Mouse (Mus musculus): Measurements from ENCODE around the gene Hsbp1. TPM values are rescaled to one million over a fixed set of nuclear protein-coding genes. Genes with fewer than 3 reads are reported as not detected.

Gene Hsbp1
- polyA plus RNA-seq, 1 experiment = 238 TPM

DNA sequence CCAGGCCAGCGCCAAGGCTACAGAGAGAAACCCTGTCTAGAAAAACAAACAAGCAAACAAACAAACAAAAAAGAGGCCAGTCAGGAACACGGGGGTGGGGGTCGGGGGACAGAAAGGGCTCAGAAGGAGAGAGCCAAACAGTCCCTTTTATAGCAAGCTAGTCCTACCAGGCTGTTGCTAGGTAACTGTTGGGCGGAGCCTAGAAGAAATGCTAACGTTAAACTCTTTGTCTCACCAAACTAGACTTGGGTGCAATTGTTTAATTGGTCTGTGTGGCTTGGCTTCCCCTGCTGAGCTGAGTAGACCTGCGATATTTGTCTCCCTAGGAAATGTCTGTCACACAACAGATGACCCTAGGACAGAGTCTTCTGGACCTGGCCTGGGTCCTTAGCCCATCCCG lies 34.2 kb downstream of the Hsbp1 start:
- H3ac ChIP-seq (ENCODE audit: control insufficient read depth, insufficient read length) = no peak overlapping the region
- no peak overlapping the region for H3K4me3 ChIP-seq
- TF ChIP-seq CEBPB (IDR thresholded peaks at IDR 0.05; ENCODE audit: insufficient read depth, poor library complexity, severe bottlenecking) = no peak
- TF ChIP-seq SRF (IDR thresholded peaks at IDR 0.05; ENCODE audit: control insufficient read depth, insufficient read length, low read depth) = no peak
- no peak for TF ChIP-seq MYOG (IDR thresholded peaks at IDR 0.05; ENCODE audit: control insufficient read depth in 1 of 3, insufficient read depth in 1 of 3, insufficient read length in 2 of 3, low read depth in 2 of 3)
- no peak for TF ChIP-seq E2F4 (IDR thresholded peaks at IDR 0.05; ENCODE audit: insufficient read depth)
- TF ChIP-seq TCF12 (IDR thresholded peaks at IDR 0.05; ENCODE audit: insufficient read depth, poor library complexity, severe bottlenecking) = no peak
- no peaks in the 10 kb centered on the region for H3K79me2 ChIP-seq (ENCODE audit: control insufficient read depth, insufficient read depth)
- no peak overlapping the region for H3K4me2 ChIP-seq (ENCODE audit: low read depth)
- H3K36me3 ChIP-seq (ENCODE audit: control insufficient read depth, insufficient read depth) = no peaks in the 10 kb centered on the region
- H3K27me3 ChIP-seq (ENCODE audit: control insufficient read depth, insufficient read depth, insufficient read length) = peaks cover 14% of the 10 kb centered on the region

DNA sequence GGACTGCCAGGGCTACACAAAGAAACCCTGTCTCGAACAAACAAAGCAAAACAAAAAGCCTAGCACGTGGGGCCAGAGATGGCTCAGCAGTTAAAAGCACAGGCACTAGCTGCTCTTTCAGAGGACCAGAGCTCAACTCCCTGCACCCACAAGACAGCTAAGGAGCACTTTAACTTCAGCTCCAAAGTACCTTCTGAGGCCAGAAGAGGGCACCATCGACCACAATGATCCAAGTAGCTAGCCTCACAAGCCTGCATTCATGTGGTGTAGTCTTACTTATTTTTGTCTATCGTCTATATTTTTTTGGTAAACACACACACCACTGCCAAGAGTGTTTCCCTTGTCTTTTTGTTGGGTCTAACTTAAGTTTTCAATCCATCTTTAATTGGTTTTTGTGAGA lies 36.3 kb downstream of the Hsbp1 start:
- no peak overlapping the region for H3K4me3 ChIP-seq
- H3K27me3 ChIP-seq (ENCODE audit: control insufficient read depth, insufficient read depth, insufficient read length) = peaks cover 17% of the 10 kb centered on the region
- H3ac ChIP-seq (ENCODE audit: control insufficient read depth, insufficient read length) = no peak overlapping the region
- H3K79me2 ChIP-seq (ENCODE audit: control insufficient read depth, insufficient read depth) = no peaks in the 10 kb centered on the region
- H3K4me2 ChIP-seq (ENCODE audit: low read depth) = no peak overlapping the region
- no peak for TF ChIP-seq MYOG (IDR thresholded peaks at IDR 0.05; ENCODE audit: control insufficient read depth in 1 of 3, insufficient read depth in 1 of 3, insufficient read length in 2 of 3, low read depth in 2 of 3)
- no peak for TF ChIP-seq CEBPB (IDR thresholded peaks at IDR 0.05; ENCODE audit: insufficient read depth, poor library complexity, severe bottlenecking)
- no peak for TF ChIP-seq MAX (IDR thresholded peaks at IDR 0.05; ENCODE audit: low read depth)
- TF ChIP-seq SRF (IDR thresholded peaks at IDR 0.05; ENCODE audit: control insufficient read depth, insufficient read length, low read depth) = no peak
- TF ChIP-seq POLR2A (IDR thresholded peaks at IDR 0.05; ENCODE audit: insufficient read length, low read depth) = no peak
- no peak for TF ChIP-seq USF1 (IDR thresholded peaks at IDR 0.05; ENCODE audit: low read depth)
- no peak for TF ChIP-seq REST (IDR thresholded peaks at IDR 0.05; ENCODE audit: insufficient read depth, insufficient read length)
- TF ChIP-seq TCF3 (IDR thresholded peaks at IDR 0.05; ENCODE audit: insufficient read length, low read depth) = no peak
- no peak for TF ChIP-seq MYOD1 (IDR thresholded peaks at IDR 0.05; ENCODE audit: control insufficient read depth in 1 of 3, insufficient read length in 2 of 3, low read depth in 2 of 3)
- TF ChIP-seq TCF12 (IDR thresholded peaks at IDR 0.05; ENCODE audit: insufficient read depth, poor library complexity, severe bottlenecking) = no peak
- TF ChIP-seq E2F4 (IDR thresholded peaks at IDR 0.05; ENCODE audit: insufficient read depth) = no peak
- TF ChIP-seq POLR2AphosphoS2 (IDR thresholded peaks at IDR 0.05; ENCODE audit: insufficient read length, low read depth) = no peak
- no peaks in the 10 kb centered on the region for H3K36me3 ChIP-seq (ENCODE audit: control insufficient read depth, insufficient read depth)

DNA sequence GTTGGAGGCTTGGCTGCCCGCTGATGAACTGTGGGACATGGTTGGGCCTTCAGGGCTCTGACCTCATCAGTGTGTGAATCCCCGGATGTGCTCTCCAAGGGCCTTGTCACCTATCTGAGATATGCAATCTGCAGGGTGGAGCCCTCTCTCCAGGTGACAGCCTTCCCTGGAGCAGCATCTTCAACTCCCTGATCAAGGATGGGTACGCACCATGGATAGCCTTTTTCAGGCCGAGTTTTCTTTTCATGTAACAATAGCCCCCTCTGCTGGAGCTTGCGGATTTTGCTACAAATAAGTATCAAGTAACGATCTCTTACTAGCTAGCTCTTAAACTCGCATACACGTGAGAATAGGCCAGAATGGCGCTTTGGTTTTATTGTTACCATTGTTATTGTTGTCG lies 40.2 kb downstream of the Hsbp1 start:
- TF ChIP-seq POLR2AphosphoS2 (IDR thresholded peaks at IDR 0.05; ENCODE audit: insufficient read length, low read depth) (no peak), CEBPB (IDR thresholded peaks at IDR 0.05; ENCODE audit: insufficient read depth, poor library complexity, severe bottlenecking) (no peak), MYOD1 (IDR thresholded peaks at IDR 0.05; ENCODE audit: control insufficient read depth in 1 of 3, insufficient read length in 2 of 3, low read depth in 2 of 3) (no peak), E2F4 (IDR thresholded peaks at IDR 0.05; ENCODE audit: insufficient read depth) (no peak), MAX (IDR thresholded peaks at IDR 0.05; ENCODE audit: low read depth) (no peak), POLR2A (IDR thresholded peaks at IDR 0.05; ENCODE audit: insufficient read length, low read depth) (no peak), TCF12 (IDR thresholded peaks at IDR 0.05; ENCODE audit: insufficient read depth, poor library complexity, severe bottlenecking) (no peak)
- no peak overlapping the region for H3K4me3 ChIP-seq
- H3K27me3 ChIP-seq (ENCODE audit: control insufficient read depth, insufficient read depth, insufficient read length) = peaks cover 32% of the 10 kb centered on the region
- no peak overlapping the region for H3ac ChIP-seq (ENCODE audit: control insufficient read depth, insufficient read length)
- H3K36me3 ChIP-seq (ENCODE audit: control insufficient read depth, insufficient read depth) = no peaks in the 10 kb centered on the region
- H3K4me2 ChIP-seq (ENCODE audit: low read depth) = no peak overlapping the region
- H3K79me2 ChIP-seq (ENCODE audit: control insufficient read depth, insufficient read depth) = no peaks in the 10 kb centered on the region

DNA sequence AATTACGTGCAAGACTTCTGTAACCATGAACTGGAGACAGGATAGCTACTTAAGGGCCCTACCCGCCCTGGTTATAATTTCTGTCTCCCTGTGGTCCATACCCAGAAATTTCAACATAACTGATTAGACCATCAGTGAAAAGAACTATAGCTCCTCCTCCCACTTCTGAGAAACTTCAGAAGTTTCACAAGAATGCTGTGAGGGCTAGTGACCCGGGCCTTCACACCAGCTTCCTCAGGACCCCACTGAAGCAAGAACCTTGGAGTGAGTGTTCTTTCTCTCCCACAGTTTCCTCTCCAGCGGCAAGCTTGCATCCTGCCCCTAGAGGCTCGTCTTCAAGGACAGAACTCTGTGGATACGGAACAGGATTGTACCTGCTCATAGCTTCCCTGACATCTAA lies 41.6 kb downstream of the Hsbp1 start:
- H3K4me3 ChIP-seq = no peak overlapping the region
- peaks cover 32% of the 10 kb centered on the region for H3K27me3 ChIP-seq (ENCODE audit: control insufficient read depth, insufficient read depth, insufficient read length)
- no peak overlapping the region for H3ac ChIP-seq (ENCODE audit: control insufficient read depth, insufficient read length)
- no peaks in the 10 kb centered on the region for H3K79me2 ChIP-seq (ENCODE audit: control insufficient read depth, insufficient read depth)
- H3K36me3 ChIP-seq (ENCODE audit: control insufficient read depth, insufficient read depth) = no peaks in the 10 kb centered on the region
- H3K4me2 ChIP-seq (ENCODE audit: low read depth) = no peak overlapping the region
- TF ChIP-seq E2F4 (IDR thresholded peaks at IDR 0.05; ENCODE audit: insufficient read depth) = no peak
- no peak for TF ChIP-seq POLR2A (IDR thresholded peaks at IDR 0.05; ENCODE audit: insufficient read length, low read depth)
- no peak for TF ChIP-seq REST (IDR thresholded peaks at IDR 0.05; ENCODE audit: insufficient read depth, insufficient read length)
- TF ChIP-seq POLR2AphosphoS2 (IDR thresholded peaks at IDR 0.05; ENCODE audit: insufficient read length, low read depth) = no peak
- no peak for TF ChIP-seq MAX (IDR thresholded peaks at IDR 0.05; ENCODE audit: low read depth)
- no peak for TF ChIP-seq MYOD1 (IDR thresholded peaks at IDR 0.05; ENCODE audit: control insufficient read depth in 1 of 3, insufficient read length in 2 of 3, low read depth in 2 of 3)
- TF ChIP-seq CEBPB (IDR thresholded peaks at IDR 0.05; ENCODE audit: insufficient read depth, poor library complexity, severe bottlenecking) = no peak
- no peak for TF ChIP-seq TCF3 (IDR thresholded peaks at IDR 0.05; ENCODE audit: insufficient read length, low read depth)
- TF ChIP-seq USF1 (IDR thresholded peaks at IDR 0.05; ENCODE audit: low read depth) = no peak
- no peak for TF ChIP-seq MYOG (IDR thresholded peaks at IDR 0.05; ENCODE audit: control insufficient read depth in 1 of 3, insufficient read depth in 1 of 3, insufficient read length in 2 of 3, low read depth in 2 of 3)
- no peak for TF ChIP-seq TCF12 (IDR thresholded peaks at IDR 0.05; ENCODE audit: insufficient read depth, poor library complexity, severe bottlenecking)
- TF ChIP-seq SRF (IDR thresholded peaks at IDR 0.05; ENCODE audit: control insufficient read depth, insufficient read length, low read depth) = no peak

DNA sequence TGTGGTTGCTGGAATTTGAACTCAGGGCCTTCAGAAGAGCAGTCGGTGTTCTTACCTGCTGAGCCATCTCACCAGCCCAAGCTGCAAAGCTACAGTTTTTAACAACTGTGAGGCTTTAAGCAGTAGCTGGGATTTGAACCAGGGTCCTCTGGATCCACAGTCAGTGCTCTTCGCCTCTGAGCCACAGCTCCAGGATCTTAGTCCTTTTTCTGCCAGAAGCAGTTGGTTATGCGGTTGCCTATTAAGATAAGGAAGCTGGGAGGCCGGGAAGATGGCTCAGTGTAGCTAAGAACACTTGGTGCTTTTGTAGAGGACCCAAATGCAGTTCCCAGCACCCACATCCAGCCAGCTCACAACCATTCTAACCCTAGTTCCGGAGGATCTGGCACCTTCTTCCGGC lies 42.7 kb downstream of the Hsbp1 start:
- H3ac ChIP-seq (ENCODE audit: control insufficient read depth, insufficient read length) = no peak overlapping the region
- no peak overlapping the region for H3K4me3 ChIP-seq
- H3K36me3 ChIP-seq (ENCODE audit: control insufficient read depth, insufficient read depth) = no peaks in the 10 kb centered on the region
- no peaks in the 10 kb centered on the region for H3K79me2 ChIP-seq (ENCODE audit: control insufficient read depth, insufficient read depth)
- TF ChIP-seq TCF3 (IDR thresholded peaks at IDR 0.05; ENCODE audit: insufficient read length, low read depth) (no peak), USF1 (IDR thresholded peaks at IDR 0.05; ENCODE audit: low read depth) (no peak), SRF (IDR thresholded peaks at IDR 0.05; ENCODE audit: control insufficient read depth, insufficient read length, low read depth) (no peak), REST (IDR thresholded peaks at IDR 0.05; ENCODE audit: insufficient read depth, insufficient read length) (no peak), POLR2AphosphoS2 (IDR thresholded peaks at IDR 0.05; ENCODE audit: insufficient read length, low read depth) (no peak), CEBPB (IDR thresholded peaks at IDR 0.05; ENCODE audit: insufficient read depth, poor library complexity, severe bottlenecking) (no peak), POLR2A (IDR thresholded peaks at IDR 0.05; ENCODE audit: insufficient read length, low read depth) (no peak), E2F4 (IDR thresholded peaks at IDR 0.05; ENCODE audit: insufficient read depth) (no peak), MYOD1 (IDR thresholded peaks at IDR 0.05; ENCODE audit: control insufficient read depth in 1 of 3, insufficient read length in 2 of 3, low read depth in 2 of 3) (no peak), MAX (IDR thresholded peaks at IDR 0.05; ENCODE audit: low read depth) (no peak), TCF12 (IDR thresholded peaks at IDR 0.05; ENCODE audit: insufficient read depth, poor library complexity, severe bottlenecking) (no peak), MYOG (IDR thresholded peaks at IDR 0.05; ENCODE audit: control insufficient read depth in 1 of 3, insufficient read depth in 1 of 3, insufficient read length in 2 of 3, low read depth in 2 of 3) (no peak)
- H3K4me2 ChIP-seq (ENCODE audit: low read depth) = no peak overlapping the region
- H3K27me3 ChIP-seq (ENCODE audit: control insufficient read depth, insufficient read depth, insufficient read length) = peaks cover 32% of the 10 kb centered on the region
